Mouse (Mus musculus) activated CD4-positive, CD25-positive, alpha-beta regulatory T cell, adult 4 months (primary cell): ENCODE data around the gene Fez2. TPM values are rescaled to one million over a fixed set of nuclear protein-coding genes. Genes with fewer than 3 reads are reported as not detected.

ENCODE experiments used
- ATAC-seq: one replicate; pipeline ENCODE4 v1.8.0; 2017
- polyA plus RNA-seq, 2 experiments: library from polyadenylated mRNA; unstranded; fragments of 100-300 nt; shearing (Covaris generic); gene quantifications; one replicate each; pipeline ENCODE4 v1.2.1; 2017

The Fez2 gene
- polyA plus RNA-seq, 2 experiments from 2014 or later, result 11.2 to 13.9 TPM

GRCm38 (mm10) chr17:78364555-78365302, 53.2 kb downstream of the Fez2 start:
- no peak for ATAC-seq

GRCm38 (mm10) chr17:78361939-78362728, 55.8 kb downstream of the Fez2 start:
- peak; percentile 98 for ATAC-seq

DNA sequence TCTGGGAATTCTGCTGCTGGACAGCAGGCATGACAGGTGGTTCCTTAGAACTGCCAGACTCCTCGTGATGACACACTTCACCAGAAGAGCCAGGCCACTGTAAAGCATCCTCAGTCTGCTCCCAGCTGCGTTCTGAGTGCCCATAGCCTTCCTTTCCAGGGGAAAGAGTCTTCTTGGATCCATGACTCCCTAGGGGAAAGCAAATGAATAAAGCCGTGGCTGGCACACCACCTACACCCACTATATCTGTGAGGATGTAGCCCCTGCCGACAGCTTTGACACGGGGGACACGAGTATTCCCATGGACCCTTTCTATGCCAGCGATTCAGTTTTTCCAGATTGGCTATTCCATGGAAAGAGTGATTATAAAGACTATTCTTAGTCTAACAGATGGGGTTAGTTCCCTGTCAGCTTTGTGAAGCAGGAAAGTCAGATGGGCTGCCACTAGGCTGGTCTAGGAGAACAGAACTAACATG, 59.7 kb downstream of the Fez2 start:
- no peak for ATAC-seq

GRCm38 (mm10) chr17:78357753-78358152, 60.2 kb downstream of the Fez2 start:
- ATAC-seq, result no peak

DNA sequence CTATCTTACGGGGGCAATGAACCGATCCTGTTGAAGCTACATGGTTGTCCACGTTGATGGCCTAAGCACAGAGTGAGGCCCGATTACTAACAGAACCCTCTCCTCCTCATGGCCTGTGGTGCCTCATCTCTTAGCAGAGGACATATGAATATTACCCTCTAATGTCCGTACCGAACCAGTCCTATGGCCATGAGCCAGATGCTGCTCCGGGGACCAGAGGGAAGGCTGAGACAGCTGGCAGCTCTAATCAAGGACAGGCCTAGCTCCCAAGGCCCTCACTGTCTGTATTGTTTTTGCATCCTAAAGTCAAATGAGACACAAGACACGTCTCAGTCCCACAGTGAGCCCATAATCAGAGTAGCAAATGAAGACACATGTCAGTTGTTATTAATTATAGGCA, 62.3 kb downstream of the Fez2 start:
- no peak for ATAC-seq

DNA sequence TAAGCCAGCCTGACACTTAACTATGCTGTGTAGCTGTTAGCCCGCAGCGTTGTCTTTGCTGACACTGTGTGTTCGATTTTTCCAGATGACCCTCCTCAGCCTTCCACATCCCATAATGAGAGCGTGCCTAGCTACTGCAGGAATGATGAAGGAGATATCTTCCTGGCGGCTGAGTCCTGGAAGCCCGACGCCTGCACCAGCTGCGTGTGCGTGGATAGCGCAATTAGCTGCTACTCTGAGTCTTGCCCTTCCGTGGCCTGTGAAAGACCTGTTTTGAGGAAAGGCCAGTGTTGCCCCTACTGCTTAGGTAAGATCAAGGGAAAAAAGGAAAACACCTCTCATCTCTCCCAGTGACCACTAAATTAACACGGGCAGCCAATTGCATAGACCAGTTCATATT, 63.1 kb downstream of the Fez2 start:
- no peak for ATAC-seq

- no peak for ATAC-seq
These were observed 63.5 kb downstream of the Fez2 start for GRCm38 (mm10) chr17:78354411-78354810.

GRCm38 (mm10) chr17:78352500-78352855, 65.5 kb downstream of the Fez2 start:
- peak; percentile 44 for ATAC-seq

GRCm38 (mm10) chr17:78351676-78352499, 66.1 kb downstream of the Fez2 start:
- ATAC-seq, result peak; percentile 80

DNA sequence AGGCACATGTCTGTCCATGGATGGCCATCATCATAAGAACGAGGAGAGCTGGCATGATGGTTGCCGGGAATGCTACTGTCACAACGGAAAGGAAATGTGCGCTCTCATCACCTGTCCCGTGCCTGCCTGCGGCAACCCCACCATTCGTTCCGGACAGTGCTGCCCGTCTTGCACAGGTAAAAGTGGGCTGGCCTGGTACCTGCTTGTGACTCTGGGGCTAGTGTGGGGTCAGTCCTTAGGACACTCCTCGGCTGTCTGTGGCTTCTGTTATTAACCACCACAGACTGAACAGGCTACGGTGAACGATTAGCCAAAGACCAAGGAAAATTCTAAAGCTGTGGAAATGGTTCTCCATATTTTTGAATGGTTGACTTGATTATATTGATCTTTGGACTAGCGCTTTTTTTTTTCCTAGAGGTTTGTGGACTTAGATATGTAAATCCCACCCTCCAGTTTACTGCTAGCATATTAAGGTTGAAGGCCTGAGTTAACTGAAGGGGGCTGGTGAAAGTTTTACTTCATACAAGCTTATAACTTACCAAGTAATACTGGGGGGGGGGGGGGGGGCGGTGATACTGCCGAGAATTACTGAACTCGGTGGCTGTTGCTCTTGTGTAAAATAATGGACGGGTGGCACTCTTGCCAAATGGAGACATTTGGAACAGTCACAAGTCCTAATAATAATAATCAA, 70.7 kb downstream of the Fez2 start:
- no peak for ATAC-seq

GRCm38 (mm10) chr17:78343688-78344087, 74.3 kb downstream of the Fez2 start:
- no peak for ATAC-seq

GRCm38 (mm10) chr17:78335250-78335649, 82.7 kb downstream of the Fez2 start:
- ATAC-seq, result no peak

DNA sequence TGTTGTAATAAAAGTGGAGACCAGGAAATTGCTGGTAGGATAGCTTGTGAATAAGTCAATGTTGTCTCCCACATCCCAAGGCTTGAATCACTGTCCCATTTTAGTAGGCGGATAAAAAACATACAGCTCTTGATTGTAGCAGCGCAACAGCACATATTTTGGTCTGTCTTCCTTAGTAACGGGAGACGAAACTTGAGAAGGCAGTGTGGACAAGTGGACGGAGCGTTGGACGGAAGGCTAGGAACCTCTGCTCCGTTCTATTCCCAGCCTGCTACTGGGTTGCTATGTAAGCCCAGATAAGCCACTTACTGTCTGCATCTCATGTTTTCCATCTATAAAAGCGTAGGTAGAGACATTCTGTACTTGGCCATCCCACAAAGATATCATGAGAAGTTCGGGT, 84.7 kb downstream of the Fez2 start:
- ATAC-seq, result no peak

DNA sequence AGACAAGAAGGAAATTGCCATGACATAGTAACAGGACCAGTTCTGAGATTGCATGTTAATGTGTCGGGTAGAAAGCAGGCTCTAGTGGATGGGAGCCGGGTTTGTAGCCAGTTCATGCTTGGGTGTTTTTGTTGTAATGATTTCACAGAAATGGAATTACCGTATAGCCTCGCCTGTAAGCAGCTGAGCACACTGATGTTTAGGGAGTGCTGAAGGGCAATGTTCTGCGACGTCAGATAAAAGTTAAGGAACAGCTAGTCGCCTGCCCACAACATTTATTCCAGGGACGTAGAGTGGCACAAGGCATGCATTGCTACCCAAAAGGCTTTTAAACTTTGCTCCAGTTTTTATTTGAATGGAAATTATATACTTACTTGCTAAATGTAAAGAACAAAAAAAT, 86.5 kb downstream of the Fez2 start:
- ATAC-seq, result no peak

- ATAC-seq, result no peak
These were observed 89.7 kb downstream of the Fez2 start for GRCm38 (mm10) chr17:78328287-78328686.

- ATAC-seq, result no peak
These were observed 90.8 kb downstream of the Fez2 start for GRCm38 (mm10) chr17:78327187-78327586.

- ATAC-seq, result no peak
These were observed 91.6 kb downstream of the Fez2 start for GRCm38 (mm10) chr17:78326381-78326780.

GRCm38 (mm10) chr17:78325761-78326332, 92.1 kb downstream of the Fez2 start:
- ATAC-seq, result no peak

DNA sequence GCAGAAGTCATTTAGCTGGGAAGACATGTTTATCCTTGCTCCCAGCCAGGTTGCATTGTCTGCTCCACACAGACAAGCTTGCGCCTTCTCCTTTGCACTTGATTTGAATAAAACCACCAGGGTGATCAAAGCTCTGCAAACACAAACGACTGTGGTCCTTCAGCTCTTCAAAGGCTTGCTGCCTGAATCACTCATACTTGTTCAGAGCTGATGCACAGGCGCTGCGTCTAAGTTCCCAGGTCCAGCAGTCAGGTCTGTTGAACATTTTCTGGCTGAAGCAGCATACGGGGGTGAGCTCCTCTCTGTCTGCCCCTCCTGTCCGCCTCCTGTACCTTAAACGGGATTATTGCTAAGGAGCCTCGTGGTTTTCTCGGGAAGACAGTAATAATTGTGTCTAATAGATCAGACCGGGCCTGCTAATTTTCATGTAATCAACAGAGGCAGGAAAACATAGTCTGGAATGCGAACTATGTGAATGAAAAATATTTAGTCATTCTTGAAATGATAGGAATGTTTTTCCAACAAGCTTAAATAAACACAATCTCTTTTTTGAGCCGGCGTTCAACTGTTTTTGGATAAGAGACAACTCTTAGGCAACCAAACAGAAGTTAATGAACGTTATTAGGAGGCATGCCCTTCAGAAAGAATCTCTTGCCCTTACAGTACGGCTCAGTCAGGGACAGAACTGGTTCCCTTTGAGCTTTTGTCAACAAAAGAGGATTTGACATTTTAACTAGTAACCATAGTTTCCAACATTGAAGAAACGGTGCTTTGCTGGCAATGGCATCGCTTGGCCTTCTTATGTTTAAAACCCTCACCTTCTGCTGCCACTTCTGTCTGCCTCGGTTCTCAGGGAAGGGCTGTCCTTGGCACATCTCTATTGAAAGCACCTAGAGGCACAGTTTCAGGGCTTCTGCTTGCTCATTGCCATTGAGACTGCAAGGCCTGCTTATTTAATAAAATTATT, 95.3 kb downstream of the Fez2 start:
- ATAC-seq, result no peak

GRCm38 (mm10) chr17:78321216-78321835, 96.6 kb downstream of the Fez2 start:
- no peak for ATAC-seq
